22 mouse cellular contexts compared by ENCODE assay signal in genomic region chr11:11818797-11819196, GRCm38 (mm10). TPM values are rescaled to one million over a fixed set of nuclear protein-coding genes. Genes with fewer than 3 reads are reported as not detected.
DNase-seq lines count a peak whose midpoint lies in the region; ATAC-seq and TF ChIP-seq lines count a peak whose summit lies in the region.
"Had no signal": no experiment of that assay in that cellular context is flagged by ENCODE, and none has a peak within 500 bp of the region (broad histone marks: within the 10 kb centered on the region; RNA-seq: fewer than 3 reads in every experiment).

No protein-coding gene starts in this region.

- H3K4me1 ChIP-seq in stomach, embryonic 16.5 days (ENCODE audit: control insufficient read depth, insufficient read depth, low read length) = peaks cover 34% of the 10 kb centered on the region
- no peaks in the 10 kb centered on the region; the same call in 1 of the 2 replicates for H3K4me1 ChIP-seq in stomach, postnatal 0 days (replicated peaks; ENCODE audit: control insufficient read depth, insufficient read depth)
- H3K4me1 ChIP-seq in liver, embryonic 16.5 days (ENCODE audit: control insufficient read depth, low read depth, low read length) = peaks cover 54% of the 10 kb centered on the region

- H3K36me3 ChIP-seq in stomach, embryonic 16.5 days (ENCODE audit: control insufficient read depth, insufficient read depth, low read length) = no peaks in the 10 kb centered on the region
- no peaks in the 10 kb centered on the region for H3K36me3 ChIP-seq in stomach, postnatal 0 days (ENCODE audit: control insufficient read depth, insufficient read depth, low read length)
- no peaks in the 10 kb centered on the region for H3K36me3 ChIP-seq in liver, embryonic 16.5 days (ENCODE audit: control insufficient read depth, insufficient read depth)
- H3K36me3 ChIP-seq: embryonic facial prominence, embryonic 15.5 days; forebrain, embryonic 10.5 days; stomach, embryonic 15.5 days had no signal

- DNase-seq in gastrocnemius, adult 18-20 months (ENCODE audit: low spot score) = peak; percentile 88
- DNase-seq in gastrocnemius, postnatal 4 days (ENCODE audit: low spot score in 2 of 2) = no peak
- no peak for DNase-seq in stomach, postnatal 0 days (ENCODE audit: low spot score)
- no peak for DNase-seq in frontal cortex, postnatal 14 days (ENCODE audit: low spot score in 2 of 2)
- DNase-seq: adrenal gland, postnatal 25 days; cerebellum, adult 11-12 months; cerebellum, postnatal 14 days; kidney, adult 18-20 months; kidney, postnatal 10 days; left cerebral cortex, postnatal 4 days; lung, adult 18-20 months; lung, postnatal 14 days; right cerebral cortex, postnatal 25 days had no signal

- 88% methylated on average over 6 of the region's 6 CpGs for WGBS in stomach, embryonic 16.5 days
- 88% methylated on average over 6 of the region's 6 CpGs for WGBS in stomach, postnatal 0 days
- 93% methylated on average over 6 of the region's 6 CpGs for WGBS in liver, embryonic 16.5 days (ENCODE audit: insufficient replicate concordance)

- TF ChIP-seq EP300 in stomach, postnatal 0 days (optimal IDR thresholded peaks at IDR 0.05) = no peak

- H3K9ac ChIP-seq in stomach, embryonic 16.5 days (ENCODE audit: low read length) = 0 out of 2 replicates have a peak overlapping the region, but pooled peaks have one; percentile 1
- no peak overlapping the region for H3K9ac ChIP-seq in stomach, postnatal 0 days (ENCODE audit: low read length)
- no peak overlapping the region for H3K9ac ChIP-seq in liver, embryonic 16.5 days (ENCODE audit: low read depth, low read length)
- H3K9ac ChIP-seq: embryonic facial prominence, embryonic 15.5 days; stomach, embryonic 15.5 days had no signal

- H3K27me3 ChIP-seq in stomach, embryonic 16.5 days (ENCODE audit: control insufficient read depth, insufficient read depth, low read length) = no peaks in the 10 kb centered on the region
- no peaks in the 10 kb centered on the region for H3K27me3 ChIP-seq in stomach, postnatal 0 days (ENCODE audit: control insufficient read depth, insufficient read depth, low read length)
- no peaks in the 10 kb centered on the region for H3K27me3 ChIP-seq in liver, embryonic 16.5 days (ENCODE audit: control insufficient read depth, insufficient read depth, low read depth, low read length)
- H3K27me3 ChIP-seq: embryonic facial prominence, embryonic 15.5 days; stomach, embryonic 15.5 days had no signal

- ATAC-seq in stomach, embryonic 16.5 days (ENCODE audit: insufficient read depth, low FRiP score) = no peak
- no peak for ATAC-seq in stomach, postnatal 0 days (ENCODE audit: low FRiP score, low TSS enrichment)
- ATAC-seq in liver, embryonic 16.5 days (ENCODE audit: low read depth) = no peak
- ATAC-seq in activated CD4-positive, CD25-positive, alpha-beta regulatory T cell, adult 4 months = no peak
- no peak for ATAC-seq in megakaryocyte, adult 5-6 weeks (ENCODE audit: poor library complexity, severe bottlenecking)
- ATAC-seq: midbrain, embryonic 16.5 days had no signal

- H3K4me2 ChIP-seq in stomach, embryonic 16.5 days (ENCODE audit: low read depth, low read length) = no peak overlapping the region
- no peak overlapping the region for H3K4me2 ChIP-seq in stomach, postnatal 0 days (replicated peaks; ENCODE audit: low read depth)
- H3K4me2 ChIP-seq in liver, embryonic 16.5 days (ENCODE audit: low read depth, low read length) = no peak overlapping the region
- H3K4me2 ChIP-seq: embryonic facial prominence, embryonic 15.5 days; stomach, embryonic 15.5 days had no signal

- H3K4me3 ChIP-seq in stomach, embryonic 16.5 days (replicated peaks; ENCODE audit: low read length) = no peak overlapping the region
- no peak overlapping the region for H3K4me3 ChIP-seq in stomach, postnatal 0 days (ENCODE audit: low read depth, low read length)
- H3K4me3 ChIP-seq in liver, embryonic 16.5 days (ENCODE audit: low read depth, low read length) = no peak overlapping the region
- H3K4me3 ChIP-seq: embryonic facial prominence, embryonic 15.5 days; forebrain, embryonic 10.5 days; layer of hippocampus, adult 2 months; stomach, embryonic 15.5 days had no signal

- no peak overlapping the region for H3K27ac ChIP-seq in stomach, embryonic 16.5 days (ENCODE audit: low read length)
- H3K27ac ChIP-seq in stomach, postnatal 0 days (replicated peaks) = no peak overlapping the region
- H3K27ac ChIP-seq in liver, embryonic 16.5 days (ENCODE audit: low read length) = peak overlapping the region; percentile 24; the same call in 1 of the 2 replicates
- H3K27ac ChIP-seq: embryonic facial prominence, embryonic 15.5 days; forebrain, embryonic 10.5 days; layer of hippocampus, adult 2 months; stomach, embryonic 15.5 days had no signal

- TF ChIP-seq CTCF in stomach, postnatal 0 days (IDR thresholded peaks at IDR 0.05; ENCODE audit: low read depth) = no peak

- no peaks in the 10 kb centered on the region for H3K9me3 ChIP-seq in stomach, embryonic 16.5 days (replicated peaks; ENCODE audit: control insufficient read depth, low read length)
- H3K9me3 ChIP-seq in stomach, postnatal 0 days (ENCODE audit: control insufficient read depth, low read length) = no peaks in the 10 kb centered on the region
- no peaks in the 10 kb centered on the region for H3K9me3 ChIP-seq in liver, embryonic 16.5 days (replicated peaks; ENCODE audit: control insufficient read depth, low read length)
- H3K9me3 ChIP-seq: embryonic facial prominence, embryonic 15.5 days; forebrain, embryonic 10.5 days; stomach, embryonic 15.5 days had no signal

RNA-seq across cellular contexts. Expression of gene Fignl1, which starts 10.0 kb away (rescaled TPM):
- under 1 TPM; 0.14 to 0.18 TPM for total RNA-seq in gastrocnemius, adult 18-20 months (2021)
- 10 to 100 TPM; 10.3 to 12.1 TPM for total RNA-seq in gastrocnemius, postnatal 4 days (2021)
- polyA plus RNA-seq in stomach, embryonic 16.5 days (2015; fragmentation: Nextera tagmentation; extraction: Ambion mirVana) = 47.3 and 50.1 TPM in 2 replicates
- polyA plus RNA-seq in stomach, postnatal 0 days (2015; fragmentation: Nextera tagmentation; extraction: Ambion mirVana) = 9.5 and 10.5 TPM in 2 replicates
- 76.2 and 90.8 TPM in 2 replicates for polyA plus RNA-seq in liver, embryonic 16.5 days (2015; fragmentation: Nextera tagmentation; extraction: Ambion mirVana)
- polyA plus RNA-seq in activated CD4-positive, CD25-positive, alpha-beta regulatory T cell, adult 4 months (2017; shearing (Covaris generic)) = 10 to 100 TPM; 23.8 to 32.5 TPM
- 45.4 and 46.4 TPM in 2 replicates for total RNA-seq in megakaryocyte, adult 5-6 weeks (2015)
- total RNA-seq in megakaryocyte, adult 5-6 weeks (2017) = 64.2 and 65.6 TPM in 2 replicates
